Mouse (Mus musculus): ENCODE results near the gene Oosp1.

DNA sequence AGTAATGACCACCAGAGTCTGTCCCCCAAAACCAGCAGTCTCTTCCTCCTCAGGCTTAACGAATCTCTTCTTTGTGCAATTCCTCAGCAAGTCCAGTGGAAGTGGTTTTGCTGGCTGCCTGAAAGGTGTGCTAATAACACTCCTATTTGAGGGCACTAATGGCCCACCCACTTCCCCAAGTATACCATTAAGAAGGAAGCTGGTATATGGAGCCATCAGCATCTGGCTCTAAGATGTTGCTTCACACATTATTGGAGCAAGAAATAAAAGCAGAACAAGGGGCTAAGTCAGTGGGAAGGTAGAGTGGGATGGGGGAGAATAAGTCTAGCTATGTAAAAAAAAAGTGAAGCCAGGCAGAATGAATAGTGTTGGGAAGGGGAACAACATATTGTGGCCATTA, 50.2 kb downstream of the Oosp1 start, which contains the start of gene Ms4a3:
- no peak for TF ChIP-seq POLR2A (IDR thresholded peaks at IDR 0.05; ENCODE audit: control insufficient read depth, extremely low read depth, insufficient read depth, low read length, poor library complexity)
- TF ChIP-seq CTCF (IDR thresholded peaks at IDR 0.05; ENCODE audit: borderline replicate concordance, control insufficient read depth, extremely low read depth, insufficient read depth, low read length, poor library complexity), result no peak

All from thymus, adult 2 months (tissue).